Mouse (Mus musculus) granulocyte monocyte progenitor cell, adult 5-6 weeks (primary cell): ENCODE measurements around the gene Olfr1373. TPM values are rescaled to one million over a fixed set of nuclear protein-coding genes. Genes with fewer than 3 reads are reported as not detected.
A peak's percentile ranks its signal among the peaks of the same experiment; 100 is the strongest.
"Not testable (repeated sequence)": the region's sequence is repeated elsewhere in the genome, so short reads cannot be mapped to it uniquely, and the experiment has no call there.

Experiments used
- ATAC-seq: replicated peaks from 2 replicates; pipeline ENCODE4 v1.8.0; 2016; ENCODE audit warnings: mild to moderate bottlenecking, moderate TSS enrichment, inconsistent platforms; ENCODE audit not compliant: poor library complexity, severe bottlenecking
- total RNA-seq, 2 experiments: library from RNA; stranded (forward) in 1 of 2; stranded (reverse) in 1 of 2; fragments of 200-712, 200-1000 nt in 1 of 2; fragments of >200 nt in 1 of 2; fragmentation: Nextera tagmentation in 1 of 2; gene quantifications; 2 replicates each; pipeline ENCODE4 v1.2.3; 2014 to 2017

The Olfr1373 gene
- total RNA-seq (2014; fragmentation: Nextera tagmentation) (not detected in 2 replicates), total RNA-seq (2017) (not detected in 2 replicates)

- ATAC-seq: not testable (repeated sequence)
Measured at GRCm38 (mm10) chr11:52145428-52145827, at the start of gene Olfr1373. Olfr1373 (minus strand) TSS chr11:52145528.

GRCm38 (mm10) chr11:52180651-52181050 is 35.3 kb upstream of the Olfr1373 start:
- ATAC-seq: not testable (repeated sequence)

- not testable (repeated sequence) for ATAC-seq
Measured at GRCm38 (mm10) chr11:52179897-52180296, 34.6 kb upstream of the Olfr1373 start.

- ATAC-seq: no peak
Measured at GRCm38 (mm10) chr11:52168461-52168860, 23.1 kb upstream of the Olfr1373 start.

- ATAC-seq: peak; percentile 48
Measured at GRCm38 (mm10) chr11:52167901-52168302, 22.6 kb upstream of the Olfr1373 start.

GRCm38 (mm10) chr11:52167126-52167525 is 21.8 kb upstream of the Olfr1373 start:
- ATAC-seq: peak; percentile 40

GRCm38 (mm10) chr11:52163926-52164325 is 18.6 kb upstream of the Olfr1373 start:
- peak; percentile 63 for ATAC-seq

- ATAC-seq: peak; percentile 78
Measured at GRCm38 (mm10) chr11:52143675-52144074, 1.7 kb downstream of the Olfr1373 start.

GRCm38 (mm10) chr11:52130451-52131068 is 14.8 kb downstream of the Olfr1373 start:
- peak; percentile 51 for ATAC-seq

GRCm38 (mm10) chr11:52129621-52130450 is 15.5 kb downstream of the Olfr1373 start:
- no peak for ATAC-seq

GRCm38 (mm10) chr11:52129171-52129570 is 16.2 kb downstream of the Olfr1373 start:
- 0 out of 2 replicates have a peak, but pooled peaks have one; percentile 29 for ATAC-seq

GRCm38 (mm10) chr11:52128316-52129061 is 16.8 kb downstream of the Olfr1373 start:
- ATAC-seq: no peak

GRCm38 (mm10) chr11:52127760-52128159 is 17.6 kb downstream of the Olfr1373 start:
- ATAC-seq: no peak

- ATAC-seq: no peak
Measured at GRCm38 (mm10) chr11:52127169-52127568, 18.2 kb downstream of the Olfr1373 start.

- no peak for ATAC-seq
Measured at GRCm38 (mm10) chr11:52124468-52124867, 20.9 kb downstream of the Olfr1373 start.

GRCm38 (mm10) chr11:52122045-52122444 is 23.3 kb downstream of the Olfr1373 start:
- ATAC-seq: no peak

GRCm38 (mm10) chr11:52120415-52120814 is 24.9 kb downstream of the Olfr1373 start:
- ATAC-seq: not testable (repeated sequence)

- no peak for ATAC-seq
Measured at GRCm38 (mm10) chr11:52117156-52117555, 28.2 kb downstream of the Olfr1373 start.

GRCm38 (mm10) chr11:52116117-52116516 is 29.2 kb downstream of the Olfr1373 start:
- not testable (repeated sequence) for ATAC-seq

GRCm38 (mm10) chr11:52115479-52115878 is 29.8 kb downstream of the Olfr1373 start:
- ATAC-seq: no peak

- peak; percentile 9; the same call in 1 of the 2 replicates for ATAC-seq
Measured at GRCm38 (mm10) chr11:52109421-52109820, 35.9 kb downstream of the Olfr1373 start.
